Mouse (Mus musculus) intestine, postnatal 0 days (tissue): ENCODE measurements around the gene Neb. TPM values are rescaled to one million over a fixed set of nuclear protein-coding genes. Genes with fewer than 3 reads are reported as not detected.

Experiments
- ATAC-seq: fragments of 200-750 bp; cut with Nextera tagmentation; 2 replicates; pipeline ENCODE4 v1.8.0; 2017; ENCODE audit warnings: mild to moderate bottlenecking, moderate TSS enrichment, moderate library complexity
- H3K27ac ChIP-seq: fragments of 300-500 bp; sonication (generic); 2 replicates; pipeline ENCODE4 v1.5.1; 2014; ENCODE audit warnings: mild to moderate bottlenecking, low read depth, low read length, moderate library complexity
- H3K27me3 ChIP-seq: fragments of 300-500 bp; sonication (generic); replicated peaks from 2 replicates; pipeline ENCODE4 v1.6.1; 2014; ENCODE audit warnings: low read length, mixed read lengths; ENCODE audit not compliant: control insufficient read depth, insufficient read depth
- H3K36me3 ChIP-seq: fragments of 300-500 bp; sonication (generic); 2 replicates; pipeline ENCODE4 v1.6.1; 2014; ENCODE audit warnings: mild to moderate bottlenecking, moderate library complexity; ENCODE audit not compliant: control insufficient read depth, insufficient read depth
- H3K4me1 ChIP-seq: fragments of 300-500 bp; sonication (generic); replicated peaks from 2 replicates; pipeline ENCODE4 v1.6.1; 2014; ENCODE audit warnings: antibody characterized with exemption, low read length, mixed read lengths; ENCODE audit not compliant: control insufficient read depth, insufficient read depth
- H3K4me2 ChIP-seq: fragments of 300-500 bp; sonication (generic); replicated peaks from 2 replicates; pipeline ENCODE4 v1.6.1; 2014; ENCODE audit warnings: low read depth, mild to moderate bottlenecking, moderate library complexity
- H3K4me3 ChIP-seq: fragments of 300-500 bp; sonication (generic); 2 replicates; pipeline ENCODE4 v1.5.1; 2014; ENCODE audit warnings: low read depth, low read length
- H3K9ac ChIP-seq: fragments of 300-500 bp; sonication (generic); 2 replicates; pipeline ENCODE4 v1.6.1; 2014; ENCODE audit warnings: mild to moderate bottlenecking, low read depth, low read length
- H3K9me3 ChIP-seq: fragments of 300-500 bp; sonication (generic); 2 replicates; pipeline ENCODE4 v1.6.1; 2016; ENCODE audit warnings: mixed run types; ENCODE audit not compliant: control insufficient read depth
- CTCF ChIP-seq: sonication (generic); IDR thresholded peaks from 2 replicates; pipeline ENCODE4 v1.5.1; 2016; ENCODE audit warnings: low read depth, mild to moderate bottlenecking, control low read depth, antibody characterized with exemption, moderate library complexity
- WGBS: fragments of 180-500 bp; shearing (Covaris S2); extraction: QIAGEN DNeasy Blood & Tissue Kit; methylation state at CpG from one replicate; pipeline ENCODE4 v1.1.7; 2014; 5-methylcytosine and 5-hydroxymethylcytosine counted together
- polyA plus RNA-seq: library from polyadenylated mRNA; unstranded; fragments of >200 nt; fragmentation: Nextera tagmentation; extraction: Ambion mirVana; gene quantifications from 2 replicates; pipeline ENCODE4 v1.2.1, GENCODE M21; 2015

Gene Neb
- polyA plus RNA-seq, 1 experiment from 2014 or later, result 0.10 TPM

DNA sequence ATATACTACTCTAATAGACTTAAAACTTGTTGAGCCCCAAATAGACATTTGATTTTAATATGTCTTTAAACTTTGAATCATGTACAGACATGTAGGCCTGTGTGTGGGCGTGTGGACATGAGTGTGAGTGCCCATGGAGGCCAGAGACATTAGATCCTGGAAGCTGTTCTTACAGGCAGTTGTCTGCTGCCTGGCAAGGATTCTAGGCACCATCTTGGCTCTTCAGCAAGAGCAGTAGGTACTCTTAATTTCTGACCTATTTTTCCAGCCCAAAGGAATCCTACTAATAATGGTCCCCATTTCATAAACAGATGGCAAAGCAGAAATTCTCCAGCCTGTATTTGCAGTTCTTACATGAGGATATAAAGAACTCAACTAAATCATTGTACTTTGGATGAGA lies 135.6 kb downstream of the Neb start:
- Histone ChIP-seq H3K4me2 (no peak overlapping the region), H3K27ac (no peak overlapping the region), H3K9ac (no peak overlapping the region), H3K4me3 (no peak overlapping the region), H3K27me3 (no peaks in the 10 kb centered on the region), H3K9me3 (no peaks in the 10 kb centered on the region), H3K36me3 (no peaks in the 10 kb centered on the region), H3K4me1 (no peaks in the 10 kb centered on the region)
- 92% methylated on average over 1 of the region's 1 CpGs for WGBS
- ATAC-seq, result no peak
- TF ChIP-seq CTCF, result no peak

DNA sequence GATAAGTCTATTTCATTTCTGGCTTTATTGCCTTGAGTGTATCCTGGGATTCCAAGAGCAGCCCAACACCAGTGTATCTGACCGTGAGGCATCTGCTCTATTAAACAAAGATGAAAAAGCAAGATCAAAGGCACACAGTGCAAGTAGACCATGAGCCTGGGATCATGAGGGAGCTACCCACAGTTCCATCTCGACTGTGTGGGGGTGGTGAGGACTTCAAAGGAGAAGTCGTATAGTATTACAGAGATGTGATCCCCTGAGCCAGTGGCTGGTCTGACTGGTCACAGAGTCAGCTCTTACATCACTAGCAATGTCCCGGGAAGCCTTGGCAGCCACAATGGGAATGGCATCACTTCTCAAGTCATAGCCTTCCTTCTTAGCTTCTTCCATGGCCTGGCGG lies 140.4 kb downstream of the Neb start:
- Histone ChIP-seq H3K36me3 (no peaks in the 10 kb centered on the region), H3K9ac (no peak overlapping the region), H3K27me3 (no peaks in the 10 kb centered on the region), H3K27ac (no peak overlapping the region), H3K9me3 (no peaks in the 10 kb centered on the region), H3K4me1 (no peaks in the 10 kb centered on the region), H3K4me2 (no peak overlapping the region), H3K4me3 (no peak overlapping the region)
- ATAC-seq, result no peak
- no peak for TF ChIP-seq CTCF
- WGBS, result 40% methylated on average over 5 of the region's 5 CpGs

DNA sequence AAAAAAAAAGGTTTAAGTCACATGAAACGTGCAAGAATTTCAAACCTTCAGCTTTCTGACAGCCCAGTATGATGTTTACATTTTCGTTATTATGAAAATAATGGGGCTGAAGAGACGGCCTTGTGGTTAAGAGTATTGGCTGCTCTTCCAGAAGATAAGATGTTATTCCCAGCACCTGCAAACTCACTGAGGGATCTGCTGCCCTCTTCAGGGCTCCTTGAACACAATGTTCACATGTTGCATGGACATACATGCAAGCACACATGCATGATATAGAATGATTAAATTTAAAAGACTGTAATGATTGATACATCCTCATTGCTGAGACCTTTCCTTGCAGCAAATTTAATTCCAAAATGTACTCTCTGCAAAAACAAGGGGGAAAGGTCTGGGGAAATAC lies 150.7 kb downstream of the Neb start:
- Histone ChIP-seq H3K27me3 (no peaks in the 10 kb centered on the region), H3K4me2 (no peak overlapping the region), H3K4me3 (no peak overlapping the region), H3K9me3 (no peaks in the 10 kb centered on the region), H3K27ac (no peak overlapping the region), H3K36me3 (no peaks in the 10 kb centered on the region), H3K9ac (no peak overlapping the region), H3K4me1 (no peaks in the 10 kb centered on the region)
- no peak for ATAC-seq
- peak; percentile 38 for TF ChIP-seq CTCF
- WGBS, result 46% methylated on average over 3 of the region's 3 CpGs

DNA sequence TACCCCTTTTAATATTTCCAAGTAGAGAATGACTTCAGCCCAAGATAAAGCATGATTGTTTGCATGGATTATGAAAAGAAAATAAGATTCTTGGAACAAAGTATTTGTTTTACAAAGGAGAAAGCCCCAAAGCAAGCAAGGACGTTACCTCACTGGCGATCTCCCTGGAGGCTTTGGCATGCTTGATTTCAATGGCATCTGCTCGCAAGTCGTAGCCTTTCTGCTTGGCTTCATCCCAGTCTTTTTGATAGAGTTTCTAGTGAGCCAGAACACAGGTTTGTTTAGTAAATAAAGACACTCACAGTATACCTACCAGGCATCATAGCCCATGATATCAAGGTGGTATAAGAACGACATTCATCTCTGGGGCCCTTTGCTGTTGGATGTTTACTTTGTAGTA lies 153.9 kb downstream of the Neb start:
- TF ChIP-seq CTCF, result no peak
- Histone ChIP-seq H3K9me3 (no peaks in the 10 kb centered on the region), H3K4me2 (no peak overlapping the region), H3K27me3 (no peaks in the 10 kb centered on the region), H3K36me3 (no peaks in the 10 kb centered on the region), H3K4me3 (no peak overlapping the region), H3K9ac (no peak overlapping the region), H3K4me1 (no peaks in the 10 kb centered on the region), H3K27ac (no peak overlapping the region)
- no peak for ATAC-seq
- WGBS, result 70% methylated on average over 5 of the region's 5 CpGs

DNA sequence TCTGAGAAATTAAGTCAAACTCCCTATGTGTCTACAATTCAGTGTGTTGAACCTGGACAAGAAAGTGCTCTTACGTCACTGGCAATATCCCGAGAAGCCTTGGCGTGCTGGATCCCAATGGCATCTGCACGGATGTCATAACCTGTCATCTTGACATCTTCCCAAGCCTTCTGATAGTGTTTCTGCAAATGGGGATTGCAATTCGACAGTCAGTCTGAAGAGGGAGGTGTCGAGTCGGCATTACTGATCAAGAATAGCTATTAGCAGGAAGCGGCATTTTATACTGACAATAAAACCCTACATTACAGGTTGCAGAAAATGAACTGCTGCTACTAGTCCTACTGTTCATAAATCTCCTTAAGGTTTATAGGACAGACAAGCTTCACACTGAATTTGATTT lies 158.2 kb downstream of the Neb start:
- WGBS, result 41% methylated on average over 8 of the region's 8 CpGs
- Histone ChIP-seq H3K9ac (no peak overlapping the region), H3K4me3 (no peak overlapping the region), H3K27ac (no peak overlapping the region), H3K9me3 (no peaks in the 10 kb centered on the region), H3K36me3 (no peaks in the 10 kb centered on the region), H3K4me1 (no peaks in the 10 kb centered on the region), H3K27me3 (no peaks in the 10 kb centered on the region), H3K4me2 (no peak overlapping the region)
- no peak for ATAC-seq
- peak; percentile 74 for TF ChIP-seq CTCF

DNA sequence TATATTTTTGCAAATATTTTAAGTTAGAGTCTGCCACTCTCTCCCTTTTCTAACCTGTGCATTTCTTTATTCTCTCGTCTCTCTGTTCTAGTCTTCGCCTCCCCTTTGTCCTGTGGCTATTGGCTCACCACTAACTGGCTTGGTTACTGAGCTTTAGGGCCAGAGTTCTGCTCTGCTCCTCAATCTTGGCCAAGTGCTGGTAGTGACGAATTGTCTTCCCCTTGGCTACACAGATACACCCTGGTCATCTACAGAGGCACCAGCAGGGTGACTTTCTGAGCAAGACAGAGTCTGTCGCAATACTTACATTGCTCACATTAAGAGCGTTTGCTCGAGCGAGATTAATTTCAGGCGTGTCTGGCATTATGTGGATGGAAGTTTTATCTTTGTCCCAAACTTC lies 162.3 kb downstream of the Neb start:
- ATAC-seq, result no peak
- TF ChIP-seq CTCF, result no peak

DNA sequence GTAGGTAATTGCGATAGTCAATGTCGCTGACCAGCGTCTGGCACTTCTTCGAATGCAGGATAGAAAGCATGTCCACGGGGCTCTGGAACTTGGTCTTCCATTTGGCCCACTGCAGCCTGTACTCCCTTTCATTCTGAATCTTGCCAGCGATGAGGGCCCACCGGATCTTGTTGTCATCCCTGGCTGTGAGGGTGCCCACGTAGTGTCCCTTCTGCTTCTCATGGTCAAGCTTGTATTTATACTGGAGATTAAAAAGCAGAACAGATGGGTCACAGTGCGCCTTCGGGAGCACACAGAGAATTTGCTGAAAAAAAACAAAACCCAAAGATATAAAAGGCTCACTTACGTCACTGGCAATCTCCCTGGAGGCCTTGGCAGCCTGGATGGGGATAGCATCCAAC lies 165.7 kb downstream of the Neb start:
- ATAC-seq, result no peak
- Histone ChIP-seq H3K4me1 (no peaks in the 10 kb centered on the region), H3K27ac (no peak overlapping the region), H3K27me3 (no peaks in the 10 kb centered on the region), H3K9me3 (no peaks in the 10 kb centered on the region), H3K36me3 (no peaks in the 10 kb centered on the region), H3K4me2 (no peak overlapping the region), H3K9ac (no peak overlapping the region), H3K4me3 (no peak overlapping the region)
- 89% methylated on average over 11 of the region's 11 CpGs for WGBS
- no peak for TF ChIP-seq CTCF

More for the DNA sequence above, 162.3 kb downstream of the Neb start:
- Histone ChIP-seq H3K27ac (no peak overlapping the region), H3K9ac (no peak overlapping the region), H3K9me3 (no peaks in the 10 kb centered on the region), H3K36me3 (no peaks in the 10 kb centered on the region), H3K27me3 (no peaks in the 10 kb centered on the region), H3K4me3 (no peak overlapping the region), H3K4me2 (no peak overlapping the region), H3K4me1 (no peaks in the 10 kb centered on the region)
- WGBS, result 81% methylated on average over 8 of the region's 8 CpGs
